Mouse (Mus musculus) midbrain, embryonic 11.5 days (tissue): ENCODE data around the gene Cox7a1. TPM values are rescaled to one million over a fixed set of nuclear protein-coding genes. Genes with fewer than 3 reads are reported as not detected.

ENCODE experiments used
- ATAC-seq: fragments of 200-750 bp; cut with Nextera tagmentation; 2 replicates; pipeline ENCODE4 v1.8.0; 2017; ENCODE audit warnings: moderate TSS enrichment, moderate library complexity; ENCODE audit not compliant: low FRiP score
- DNase-seq: peaks from one replicate; pipeline ENCODE4 v3.0.0; 2015; ENCODE audit warnings: low spot score; ENCODE audit errors: missing footprints
- H3K27ac ChIP-seq: fragments of 300-500 bp; sonication (generic); 2 replicates; pipeline ENCODE4 v1.5.1; 2014; ENCODE audit warnings: low read depth, low read length
- H3K27me3 ChIP-seq: fragments of 300-500 bp; sonication (generic); 2 replicates; pipeline ENCODE4 v1.6.1; 2014; ENCODE audit warnings: mild to moderate bottlenecking, low read length, moderate library complexity, mixed read lengths; ENCODE audit not compliant: control insufficient read depth, insufficient read depth
- H3K36me3 ChIP-seq: fragments of 300-500 bp; sonication (generic); 2 replicates; pipeline ENCODE4 v1.6.1; 2014; ENCODE audit warnings: mild to moderate bottlenecking, low read length, moderate library complexity, mixed read lengths; ENCODE audit not compliant: control insufficient read depth, insufficient read depth
- H3K4me1 ChIP-seq: fragments of 300-500 bp; sonication (generic); 2 replicates; pipeline ENCODE4 v1.6.1; 2014; ENCODE audit warnings: low read length; ENCODE audit not compliant: control insufficient read depth, insufficient read depth
- H3K4me2 ChIP-seq: fragments of 300-500 bp; sonication (generic); 2 replicates; pipeline ENCODE4 v1.6.1; 2014; ENCODE audit warnings: mild to moderate bottlenecking, moderate library complexity
- H3K4me3 ChIP-seq: fragments of 300-500 bp; sonication (generic); 2 replicates; pipeline ENCODE4 v1.5.1; 2014; ENCODE audit warnings: low read depth, low read length
- H3K9ac ChIP-seq: fragments of 300-500 bp; sonication (generic); 2 replicates; pipeline ENCODE4 v1.6.1; 2014; ENCODE audit warnings: low read length
- H3K9me3 ChIP-seq: fragments of 300-500 bp; sonication (generic); 2 replicates; pipeline ENCODE4 v1.6.1; 2016; ENCODE audit warnings: low read length; ENCODE audit not compliant: control insufficient read depth
- WGBS: fragments of 180-500 bp; shearing (Covaris S2); extraction: QIAGEN DNeasy Blood & Tissue Kit; methylation state at CpG from one replicate; pipeline ENCODE4 v1.1.7; 2014; 5-methylcytosine and 5-hydroxymethylcytosine counted together
- polyA plus RNA-seq: library from polyadenylated mRNA; unstranded; fragments of >200 nt; fragmentation: Nextera tagmentation; extraction: Ambion mirVana; gene quantifications from 2 replicates; pipeline ENCODE4 v1.2.1, GENCODE M21; 2014

Cox7a1 gene
- 3.5 and 4.1 TPM in 2 replicates for polyA plus RNA-seq

- WGBS = 1% methylated on average over 11 of the region's 11 CpGs
- Histone ChIP-seq H3K36me3 (peaks cover 14% of the 10 kb centered on the region), H3K27me3 (no peaks in the 10 kb centered on the region), H3K4me2 (peak within 1 kb of the TSS; percentile 41), H3K9me3 (no peaks in the 10 kb centered on the region), H3K27ac (no peak within 1 kb of the TSS), H3K9ac (peak within 1 kb of the TSS; percentile 1; the same call in 1 of the 2 replicates), H3K4me3 (peak within 1 kb of the TSS; percentile 18; the same call in 1 of the 2 replicates), H3K4me1 (peaks cover 6% of the 10 kb centered on the region)
- ATAC-seq = peak; percentile 70
- peak; percentile 95 for DNase-seq
These were observed at the start of gene Cox7a1 for GRCm38 (mm10) chr7:30183879-30184289. TSS of gene Cox7a1 (plus strand) at chr7:30184144.

- Histone ChIP-seq H3K27ac (no peak overlapping the region), H3K9me3 (no peaks in the 10 kb centered on the region; the same call in 1 of the 2 replicates), H3K4me2 (no peak overlapping the region), H3K36me3 (peaks cover 23% of the 10 kb centered on the region), H3K27me3 (no peaks in the 10 kb centered on the region), H3K4me3 (no peak overlapping the region), H3K4me1 (no peaks in the 10 kb centered on the region), H3K9ac (no peak overlapping the region)
- ATAC-seq (no peak), DNase-seq (no peak)
- WGBS = 94% methylated on average over 10 of the region's 10 CpGs
These were observed 47.1 kb upstream of the Cox7a1 start for GRCm38 (mm10) chr7:30136826-30137225.

- Histone ChIP-seq H3K4me3 (peak overlapping the region; percentile 50), H3K27ac (no peak overlapping the region; the same call in 1 of the 2 replicates), H3K4me2 (peak overlapping the region; percentile 64), H3K9me3 (peaks cover 6% of the 10 kb centered on the region; the same call in 1 of the 2 replicates), H3K36me3 (no peaks in the 10 kb centered on the region; the same call in 1 of the 2 replicates), H3K9ac (peak overlapping the region; percentile 77; the same call in 1 of the 2 replicates), H3K27me3 (no peaks in the 10 kb centered on the region), H3K4me1 (no peaks in the 10 kb centered on the region)
- DNase-seq (no peak), ATAC-seq (peak; percentile 27)
- 15% methylated on average over 8 of the region's 8 CpGs for WGBS
These were observed 40.8 kb upstream of the Cox7a1 start for GRCm38 (mm10) chr7:30143170-30143554.

- DNase-seq (peak; percentile 97), ATAC-seq (peak; percentile 96)
- H3K27me3 ChIP-seq = no peaks in the 10 kb centered on the region
- peaks cover 6% of the 10 kb centered on the region; the same call in 1 of the 2 replicates for H3K9me3 ChIP-seq
- H3K27ac ChIP-seq = peak overlapping the region; percentile 78; the same call in 1 of the 2 replicates
- peak overlapping the region; percentile 64 for H3K4me2 ChIP-seq
- H3K4me1 ChIP-seq = no peaks in the 10 kb centered on the region
- H3K4me3 ChIP-seq = peak overlapping the region; percentile 50
- WGBS = 3% methylated on average over 35 of the region's 35 CpGs
- H3K9ac ChIP-seq = peak overlapping the region; percentile 77
- no peaks in the 10 kb centered on the region; the same call in 1 of the 2 replicates for H3K36me3 ChIP-seq
These were observed 40.3 kb upstream of the Cox7a1 start for GRCm38 (mm10) chr7:30143555-30144209.

- 94% methylated on average over 5 of the region's 5 CpGs for WGBS
- Histone ChIP-seq H3K4me1 (no peaks in the 10 kb centered on the region), H3K4me2 (no peak overlapping the region), H3K4me3 (no peak overlapping the region), H3K27ac (no peak overlapping the region), H3K9ac (no peak overlapping the region), H3K36me3 (0 out of 2 replicates have a peak, but pooled peaks cover 2% of the 10 kb centered on the region), H3K9me3 (peaks cover 25% of the 10 kb centered on the region), H3K27me3 (no peaks in the 10 kb centered on the region)
- DNase-seq (no peak), ATAC-seq (no peak)
These were observed 36.9 kb upstream of the Cox7a1 start for GRCm38 (mm10) chr7:30147011-30147410.

GRCm38 (mm10) chr7:30154040-30154439, 29.9 kb upstream of the Cox7a1 start:
- H3K9ac ChIP-seq = no peak overlapping the region
- no peaks in the 10 kb centered on the region for H3K4me1 ChIP-seq
- peaks cover 26% of the 10 kb centered on the region for H3K36me3 ChIP-seq
- no peak overlapping the region for H3K4me2 ChIP-seq
- H3K27ac ChIP-seq = no peak overlapping the region
- H3K9me3 ChIP-seq = peaks cover 62% of the 10 kb centered on the region
- no peaks in the 10 kb centered on the region for H3K27me3 ChIP-seq
- DNase-seq = no peak
- no peak for ATAC-seq
- 97% methylated on average over 1 of the region's 1 CpGs for WGBS
- no peak overlapping the region for H3K4me3 ChIP-seq

GRCm38 (mm10) chr7:30155507-30155906, 28.4 kb upstream of the Cox7a1 start:
- no peak overlapping the region for H3K4me3 ChIP-seq
- no peaks in the 10 kb centered on the region for H3K4me1 ChIP-seq
- DNase-seq = no peak
- 96% methylated on average over 3 of the region's 3 CpGs for WGBS
- ATAC-seq = no peak
- H3K27me3 ChIP-seq = no peaks in the 10 kb centered on the region
- H3K4me2 ChIP-seq = no peak overlapping the region
- H3K27ac ChIP-seq = no peak overlapping the region
- H3K36me3 ChIP-seq = peaks cover 38% of the 10 kb centered on the region
- H3K9ac ChIP-seq = no peak overlapping the region
- peaks cover 66% of the 10 kb centered on the region for H3K9me3 ChIP-seq

- H3K4me1 ChIP-seq = no peaks in the 10 kb centered on the region
- H3K27ac ChIP-seq = no peak overlapping the region
- ATAC-seq (no peak), DNase-seq (no peak)
- H3K36me3 ChIP-seq = peaks cover 78% of the 10 kb centered on the region
- WGBS = 97% methylated on average over 5 of the region's 5 CpGs
- H3K4me3 ChIP-seq = no peak overlapping the region
- no peak overlapping the region for H3K9ac ChIP-seq
- peaks cover 78% of the 10 kb centered on the region for H3K9me3 ChIP-seq
- H3K27me3 ChIP-seq = no peaks in the 10 kb centered on the region
- no peak overlapping the region for H3K4me2 ChIP-seq
These were observed 20.8 kb upstream of the Cox7a1 start for GRCm38 (mm10) chr7:30163113-30163512.

GRCm38 (mm10) chr7:30164745-30165144, 19.2 kb upstream of the Cox7a1 start:
- Histone ChIP-seq H3K9ac (no peak overlapping the region), H3K9me3 (peaks cover 63% of the 10 kb centered on the region), H3K36me3 (peaks cover 61% of the 10 kb centered on the region), H3K27me3 (no peaks in the 10 kb centered on the region), H3K4me3 (no peak overlapping the region), H3K27ac (no peak overlapping the region), H3K4me2 (no peak overlapping the region), H3K4me1 (no peaks in the 10 kb centered on the region)
- ATAC-seq (no peak), DNase-seq (peak; percentile 54)
- WGBS = 97% methylated on average over 2 of the region's 2 CpGs
